Mouse (Mus musculus) kidney, adult 2 months (tissue): ENCODE results near the gene Gm21958. TPM values are rescaled to one million over a fixed set of nuclear protein-coding genes. Genes with fewer than 3 reads are reported as not detected.

Experiments used
- DNase-seq: peaks from one replicate; pipeline ENCODE4 v3.0.0; 2021
- H3K27ac ChIP-seq: fragments of 200-500 bp; 2 replicates; pipeline ENCODE4 v1.5.1; 2012; ENCODE audit warnings: low read depth, low read length, control low read depth, inconsistent platforms; ENCODE audit not compliant: insufficient read depth
- H3K27me3 ChIP-seq: fragments of 200-500 bp; replicated peaks from 2 replicates; pipeline ENCODE4 v1.6.1; 2012; ENCODE audit warnings: mild to moderate bottlenecking, moderate library complexity, low read length, inconsistent platforms; ENCODE audit not compliant: control insufficient read depth, insufficient read depth
- H3K36me3 ChIP-seq: fragments of 200-500 bp; 2 replicates; pipeline ENCODE4 v1.6.1; 2012; ENCODE audit warnings: mild to moderate bottlenecking, moderate library complexity, low read length, inconsistent platforms; ENCODE audit not compliant: control insufficient read depth, insufficient read depth
- H3K4me1 ChIP-seq: fragments of 200-500 bp; 2 replicates; pipeline ENCODE4 v1.6.1; 2011; ENCODE audit warnings: low read length; ENCODE audit not compliant: control insufficient read depth, insufficient read depth
- H3K4me3 ChIP-seq: fragments of 200-500 bp; 2 replicates; pipeline ENCODE4 v1.5.1; 2011; ENCODE audit warnings: mild to moderate bottlenecking, low read depth, low read length, control low read depth; ENCODE audit not compliant: insufficient read depth
- CTCF ChIP-seq: fragments of 200-500 bp; conservative IDR thresholded peaks from 2 replicates; pipeline ENCODE4 v1.5.1; 2011; ENCODE audit warnings: low read depth, mild to moderate bottlenecking, control low read depth, low read length, moderate library complexity, mixed read lengths; ENCODE audit not compliant: insufficient read depth, insufficient read length
- POLR2A ChIP-seq: fragments of 200-500 bp; IDR thresholded peaks from one replicate; pipeline ENCODE4 v1.6.1; 2011; ENCODE audit warnings: low read depth, low read length, control low read depth
- WGBS: fragments of 180-500 bp; shearing (Covaris S2); methylation state at CpG from one replicate; pipeline ENCODE4 v1.1.7; 2018; 5-methylcytosine and 5-hydroxymethylcytosine counted together
- polyA plus RNA-seq: library from polyadenylated mRNA; depleted of rRNA; stranded (reverse); fragments of >200 nt; gene quantifications from 2 replicates; pipeline ENCODE4 v1.2.3, GENCODE M21; 2012; rRNA removed

Gm21958 gene
- polyA plus RNA-seq, 1 experiment: not detected

DNA sequence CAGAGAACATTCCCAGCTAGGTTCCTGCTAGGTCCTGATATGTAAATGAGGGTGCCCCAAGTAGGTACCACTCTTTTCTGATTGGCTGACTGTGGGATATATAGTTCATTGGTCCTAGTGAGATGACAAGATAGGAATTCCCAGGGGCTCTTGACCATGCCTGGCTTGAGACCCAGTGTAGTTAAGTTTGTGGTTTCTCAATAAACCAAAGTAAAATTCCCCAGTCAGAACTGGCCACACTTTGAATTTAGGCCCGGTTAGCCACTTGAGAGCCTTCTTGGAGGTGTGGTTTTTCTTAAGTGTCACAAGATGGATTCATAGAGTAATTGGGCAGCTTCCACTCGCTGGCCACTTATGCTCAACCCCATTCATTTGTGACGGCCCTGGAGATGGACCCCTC, 42.0 kb downstream of the Gm21958 start:
- H3K27ac ChIP-seq: no peak overlapping the region
- WGBS: 80% methylated on average over 3 of the region's 3 CpGs
- no peak for DNase-seq
- no peaks in the 10 kb centered on the region for H3K27me3 ChIP-seq
- H3K4me3 ChIP-seq: no peak overlapping the region
- TF ChIP-seq CTCF (no peak), POLR2A (no peak)
- no peaks in the 10 kb centered on the region for H3K36me3 ChIP-seq
- H3K4me1 ChIP-seq: no peaks in the 10 kb centered on the region

DNA sequence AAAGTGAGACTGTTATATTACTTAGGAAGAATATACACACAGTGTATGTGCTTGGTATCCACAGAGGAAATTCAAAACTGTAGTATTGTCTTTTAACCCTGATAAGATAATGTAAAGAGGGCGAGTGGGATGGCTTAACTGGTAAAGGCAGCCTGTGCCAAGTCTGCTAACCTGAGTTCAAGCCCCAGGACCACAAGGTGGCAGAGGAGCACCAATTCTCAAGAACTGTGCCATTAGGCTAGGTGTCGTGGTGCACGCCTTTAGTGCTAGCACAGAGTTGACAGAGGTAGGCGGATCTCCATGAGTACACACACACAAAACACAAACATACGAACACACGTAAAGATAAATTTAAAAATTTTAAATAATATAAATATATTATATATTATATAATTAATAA, 44.6 kb downstream of the Gm21958 start:
- no peaks in the 10 kb centered on the region for H3K4me1 ChIP-seq
- 84% methylated on average over 6 of the region's 6 CpGs for WGBS
- H3K36me3 ChIP-seq: no peaks in the 10 kb centered on the region
- DNase-seq: no peak
- H3K27me3 ChIP-seq: no peaks in the 10 kb centered on the region
- no peak overlapping the region for H3K4me3 ChIP-seq
- no peak overlapping the region for H3K27ac ChIP-seq
- TF ChIP-seq CTCF (peak; percentile 44), POLR2A (no peak)

DNA sequence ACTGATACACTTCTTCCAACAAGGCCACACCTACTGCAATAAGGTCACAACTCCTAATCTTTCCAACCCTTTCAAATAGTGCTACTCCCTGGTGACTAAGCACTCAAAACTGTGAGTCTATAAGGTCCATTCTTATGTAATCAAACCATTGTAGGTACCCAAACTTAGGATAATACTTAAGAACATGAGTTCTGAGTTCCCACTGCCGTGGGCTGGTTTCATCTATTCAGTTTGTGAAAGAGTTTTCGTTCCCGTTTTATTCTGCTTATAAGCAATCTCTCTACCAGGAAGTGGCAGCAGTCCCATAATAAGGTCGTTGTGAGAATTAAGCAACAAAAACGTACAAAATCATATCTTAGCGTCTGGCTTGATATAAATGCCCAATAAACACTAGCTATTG, 45.4 kb downstream of the Gm21958 start:
- no peak for DNase-seq
- H3K27me3 ChIP-seq: no peaks in the 10 kb centered on the region
- H3K4me3 ChIP-seq: no peak overlapping the region
- no peak overlapping the region for H3K27ac ChIP-seq
- TF ChIP-seq POLR2A (no peak), CTCF (no peak)
- no peaks in the 10 kb centered on the region for H3K36me3 ChIP-seq
- 83% methylated on average over 6 of the region's 6 CpGs for WGBS
- no peaks in the 10 kb centered on the region for H3K4me1 ChIP-seq

DNA sequence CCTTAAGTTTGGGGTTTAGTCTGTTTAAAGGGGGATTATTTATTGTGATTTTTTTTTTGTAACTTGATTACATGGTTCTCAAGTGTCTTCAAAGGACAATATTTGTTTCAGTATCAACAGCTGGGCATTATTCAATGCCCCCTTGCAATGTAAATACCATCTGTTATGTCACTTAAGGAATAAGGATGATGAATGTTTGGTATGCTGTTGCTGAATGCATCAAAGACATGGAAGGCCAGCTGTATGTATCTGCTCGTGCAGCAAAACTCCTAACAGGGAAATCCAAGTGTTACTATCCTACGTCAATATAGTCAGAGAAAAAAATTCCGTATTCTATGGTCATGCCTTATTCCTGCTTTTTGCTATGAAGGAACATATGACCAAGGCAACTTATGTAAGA, 46.0 kb downstream of the Gm21958 start:
- TF ChIP-seq POLR2A (no peak), CTCF (no peak)
- WGBS: 82% methylated on average over 3 of the region's 3 CpGs
- no peak for DNase-seq
- Histone ChIP-seq H3K27me3 (no peaks in the 10 kb centered on the region), H3K4me3 (no peak overlapping the region), H3K36me3 (no peaks in the 10 kb centered on the region), H3K4me1 (no peaks in the 10 kb centered on the region), H3K27ac (no peak overlapping the region)

Other genes starting within 250 kb of the Gm21958 start
- 32.7 and 36.2 TPM in 2 replicates for gene Supt20, start 21.5 kb downstream of the Gm21958 start, polyA plus RNA-seq
- 10.2 and 16.7 TPM in 2 replicates for gene Exosc8, start 21.0 kb upstream of the Gm21958 start, polyA plus RNA-seq
- 20.1 and 22.2 TPM in 2 replicates for gene Alg5, start 21.2 kb upstream of the Gm21958 start, polyA plus RNA-seq
- 1.1 and 1.3 TPM in 2 replicates for gene Smad9, start 41.2 kb upstream of the Gm21958 start, polyA plus RNA-seq
- 13.3 and 16.7 TPM in 2 replicates for gene Rfxap, start 93.4 kb upstream of the Gm21958 start, polyA plus RNA-seq
- gene Sertm1, start 201.5 kb upstream of the Gm21958 start, polyA plus RNA-seq: not detected in 2 replicates